6 mouse cellular contexts compared by ENCODE assay signal in the genomic region with DNA sequence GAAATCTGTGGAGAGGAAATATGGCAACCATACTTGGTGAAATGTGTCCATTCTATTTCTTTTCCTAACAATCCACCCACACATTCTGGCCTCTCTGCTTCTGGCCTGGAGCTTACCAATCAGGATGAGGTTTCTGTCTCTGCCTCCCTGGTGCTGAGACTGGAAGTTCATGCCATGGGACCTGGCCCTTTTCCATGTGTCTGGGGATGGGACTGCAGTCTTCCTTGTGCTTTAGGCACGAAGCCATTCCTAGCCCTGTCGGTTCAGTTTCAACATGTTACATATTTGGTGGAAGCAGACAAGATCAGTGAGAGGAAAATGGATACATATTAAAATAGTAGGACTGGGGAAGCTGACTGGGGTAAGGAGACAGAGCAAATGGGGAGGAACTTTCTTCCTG.
"Had no signal": no experiment of that assay in that cellular context is flagged by ENCODE, and none has a peak within 500 bp of the region (broad histone marks: within the 10 kb centered on the region; RNA-seq: fewer than 3 reads in every experiment).

No protein-coding gene starts in this region.

- DNase-seq: gastrocnemius, adult 2 months; gastrocnemius, postnatal 25 days; heart, adult 18-20 months; heart, postnatal 4 days; kidney, adult 18-20 months; liver, embryonic 13.5 days had no signal
